Mouse (Mus musculus): ENCODE data around the gene Chrne. TPM values are rescaled to one million over a fixed set of nuclear protein-coding genes. Genes with fewer than 3 reads are reported as not detected.

Gene Chrne
- 1.1 TPM for polyA plus RNA-seq (2017; shearing (Covaris generic))

GRCm38 (mm10) chr11:70619101-70619500 lies at the start of gene Chrne:
TSS of gene Chrne (minus strand) at chr11:70619216.

GRCm38 (mm10) chr11:70656964-70657363 lies 37.9 kb upstream of the Chrne start, which contains the start of gene Eno3:
TSS of gene Eno3 (plus strand) at chr11:70657202.

DNA sequence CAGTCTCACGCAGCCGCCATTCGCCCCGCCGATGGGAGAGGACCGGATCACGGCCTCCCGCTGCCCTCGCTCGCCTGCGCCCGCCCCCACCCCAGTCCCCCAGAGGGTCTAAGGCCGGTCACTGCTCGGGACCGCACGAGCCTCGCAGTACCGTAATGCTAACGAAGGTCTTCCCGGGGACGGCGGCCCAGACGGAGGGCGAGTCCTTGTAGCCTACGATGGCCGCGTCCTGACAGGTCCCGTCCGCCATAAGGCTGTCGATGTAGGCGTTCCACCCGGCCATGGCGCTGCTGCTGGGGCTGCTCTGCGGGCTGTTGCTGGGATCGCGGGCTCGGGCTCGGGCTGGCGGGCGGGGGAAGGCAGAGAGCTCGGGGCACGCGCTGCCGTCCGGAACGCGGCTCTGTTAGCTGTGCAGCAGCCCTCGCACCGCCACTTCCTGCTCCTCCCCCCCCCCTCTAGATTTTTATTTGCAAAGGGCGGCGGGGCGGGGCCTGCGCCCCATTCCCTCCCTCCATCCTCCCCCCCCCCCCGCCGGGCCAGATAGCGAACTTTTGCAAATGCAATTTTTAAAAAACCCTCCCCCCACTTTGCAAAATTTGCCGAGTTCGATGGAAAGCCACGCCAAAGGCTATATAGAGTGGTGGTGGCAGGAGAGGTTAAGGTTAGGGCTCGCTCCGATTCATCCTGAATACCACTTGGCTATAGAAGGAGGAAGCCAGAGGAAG lies 35.3 kb upstream of the Chrne start, which contains the start of gene Pfn1:
TSS of gene Pfn1 (minus strand) at position 447 of the 725 bp plus-strand sequence.

DNA sequence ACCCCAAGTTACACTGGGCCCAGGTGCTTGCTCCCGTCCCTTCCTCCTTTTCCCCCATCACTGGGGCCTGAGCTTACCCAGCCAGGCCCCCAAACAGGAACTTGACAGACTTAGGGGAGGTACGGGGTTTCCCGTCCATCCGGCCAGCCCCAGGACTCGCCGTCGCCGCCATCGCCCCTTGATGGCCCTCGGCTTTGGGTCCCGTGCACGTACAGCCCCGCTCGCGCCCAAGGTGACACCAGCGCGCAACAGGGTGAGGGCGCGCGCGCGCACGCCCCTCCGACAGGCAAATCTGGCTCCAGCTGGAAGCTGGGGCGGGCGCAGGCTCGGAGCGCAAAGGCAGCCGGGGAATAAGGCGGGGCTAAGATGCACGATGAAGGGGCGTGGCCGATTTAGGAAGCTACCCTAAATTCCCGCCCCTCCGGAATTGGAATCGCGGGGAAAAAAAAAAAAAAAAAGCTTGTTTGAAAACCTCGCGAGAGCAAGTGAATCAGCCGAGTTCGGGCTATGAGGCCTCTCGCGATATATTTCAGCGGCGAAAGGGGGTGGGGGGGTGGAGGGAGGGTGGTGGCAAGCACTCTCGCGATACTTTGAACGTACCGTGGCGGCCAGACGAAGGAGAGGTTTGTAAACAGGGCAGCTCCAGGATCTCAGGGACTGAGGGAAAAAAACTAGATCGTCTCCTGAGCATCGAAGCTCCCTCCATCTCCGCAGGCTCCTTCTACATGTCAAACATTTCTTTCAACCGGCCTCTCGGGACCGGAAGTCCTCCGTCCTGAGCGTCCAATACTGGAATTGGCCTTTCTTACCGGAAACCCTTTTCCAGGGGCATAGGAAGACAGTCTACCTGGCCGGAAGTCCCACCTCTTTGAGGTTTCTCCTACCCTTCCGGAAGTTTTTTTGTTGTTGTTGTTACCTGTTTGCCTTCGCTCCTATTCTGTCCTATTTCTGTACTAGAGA lies 28.0 kb upstream of the Chrne start, which contains the start of the genes Rnf167 and Slc25a11:
TSS of gene Rnf167 (plus strand) at position 545 of the 960 bp plus-strand sequence.
TSS of gene Slc25a11 (minus strand) at position 789 of the 960 bp plus-strand sequence.

DNA sequence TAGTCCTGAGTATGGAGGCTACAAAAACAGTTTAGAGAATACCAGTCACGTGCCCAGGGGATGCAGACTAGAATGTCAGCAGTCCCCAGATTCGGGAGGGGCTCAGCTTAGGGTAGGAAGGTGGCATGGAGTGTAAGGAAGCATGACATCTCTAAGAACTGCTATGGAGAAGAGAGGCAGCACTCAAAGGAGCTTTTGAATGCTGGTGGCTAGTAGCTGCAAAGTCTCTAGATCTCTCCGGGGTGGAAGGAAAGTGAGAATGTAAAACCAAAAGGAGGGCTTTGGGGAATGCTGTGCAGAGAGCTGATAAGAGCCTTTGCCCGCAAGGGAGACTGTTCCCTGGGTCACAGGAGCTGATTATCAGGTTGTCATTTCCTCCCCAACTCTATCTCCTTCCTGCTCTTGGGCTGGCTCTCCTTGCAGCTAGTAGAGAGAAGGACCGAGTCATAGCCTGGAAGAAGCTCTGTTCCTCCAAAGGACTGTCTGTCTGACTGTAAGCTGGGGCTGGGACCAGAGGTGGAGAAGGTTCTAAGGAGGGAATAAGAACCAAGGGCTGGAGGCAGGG lies 19.8 kb upstream of the Chrne start, which contains the start of gene Gp1ba:
TSS of gene Gp1ba (plus strand) at position 409 of the 565 bp plus-strand sequence.

GRCm38 (mm10) chr11:70615516-70616093 lies 3.4 kb downstream of the Chrne start, which contains the start of gene 4930544D05Rik:
TSS of gene 4930544D05Rik (plus strand) at chr11:70615848.

Other genes starting within 250 kb of the Chrne start
- gene Pelp1, start 209.2 kb downstream of the Chrne start, polyA plus RNA-seq (2017; shearing (Covaris generic)): 13.5 TPM
- gene Arrb2, start 186.6 kb downstream of the Chrne start, polyA plus RNA-seq (2017; shearing (Covaris generic)): 284 TPM
- 70.2 TPM for gene Med11, start 167.3 kb downstream of the Chrne start, polyA plus RNA-seq (2017; shearing (Covaris generic))
- 0.13 TPM for gene Zmynd15, start 159.8 kb downstream of the Chrne start, polyA plus RNA-seq (2017; shearing (Covaris generic))
- 1.1 TPM for gene Cxcl16, start 159.2 kb downstream of the Chrne start, polyA plus RNA-seq (2017; shearing (Covaris generic))
- 1.2 TPM for gene Tm4sf5, start 114.0 kb downstream of the Chrne start, polyA plus RNA-seq (2017; shearing (Covaris generic))
- gene Vmo1, start 104.6 kb downstream of the Chrne start, polyA plus RNA-seq (2017; shearing (Covaris generic)): not detected
- not detected for gene Gltpd2, start 100.0 kb downstream of the Chrne start, polyA plus RNA-seq (2017; shearing (Covaris generic))
- gene Psmb6, start 93.8 kb downstream of the Chrne start, polyA plus RNA-seq (2017; shearing (Covaris generic)): 353 TPM
- gene Gm40193, start 86.3 kb downstream of the Chrne start, polyA plus RNA-seq (2017; shearing (Covaris generic)): not detected
- gene Pld2, start 79.2 kb downstream of the Chrne start, polyA plus RNA-seq (2017; shearing (Covaris generic)): 1.9 TPM
- gene Mink1, start 56.3 kb downstream of the Chrne start, polyA plus RNA-seq (2017; shearing (Covaris generic)): 17.5 TPM
- gene 4930544D05Rik, start 3.4 kb downstream of the Chrne start, polyA plus RNA-seq (2017; shearing (Covaris generic)): 0.30 TPM
- gene Gp1ba, start 19.9 kb upstream of the Chrne start, polyA plus RNA-seq (2017; shearing (Covaris generic)): 0.08 TPM
- 428 TPM for gene Rnf167, start 28.0 kb upstream of the Chrne start, polyA plus RNA-seq (2017; shearing (Covaris generic))
- 168 TPM for gene Slc25a11, start 28.3 kb upstream of the Chrne start, polyA plus RNA-seq (2017; shearing (Covaris generic))
- 5,457 TPM for gene Pfn1, start 35.4 kb upstream of the Chrne start, polyA plus RNA-seq (2017; shearing (Covaris generic))
- gene Eno3, start 38.0 kb upstream of the Chrne start, polyA plus RNA-seq (2017; shearing (Covaris generic)): 36.6 TPM
- 81.0 TPM for gene Spag7, start 50.2 kb upstream of the Chrne start, polyA plus RNA-seq (2017; shearing (Covaris generic))
- 43.3 TPM for gene Camta2, start 68.9 kb upstream of the Chrne start, polyA plus RNA-seq (2017; shearing (Covaris generic))
- 0.66 TPM for gene Inca1, start 80.9 kb upstream of the Chrne start, polyA plus RNA-seq (2017; shearing (Covaris generic))
- gene Kif1c, start 81.3 kb upstream of the Chrne start, polyA plus RNA-seq (2017; shearing (Covaris generic)): 1.8 TPM
- 7.6 TPM for gene Zfp3, start 145.0 kb upstream of the Chrne start, polyA plus RNA-seq (2017; shearing (Covaris generic))
- 0.38 TPM for gene Scimp, start 193.4 kb upstream of the Chrne start, polyA plus RNA-seq (2017; shearing (Covaris generic))
- 46.9 TPM for gene Rabep1, start 225.6 kb upstream of the Chrne start, polyA plus RNA-seq (2017; shearing (Covaris generic))